Mouse (Mus musculus) heart, embryonic 13.5 days (tissue): ENCODE measurements around the gene B4galnt4. TPM values are rescaled to one million over a fixed set of nuclear protein-coding genes. Genes with fewer than 3 reads are reported as not detected.
"Not testable (repeated sequence)": the region's sequence is repeated elsewhere in the genome, so short reads cannot be mapped to it uniquely, and the experiment has no call there.

Source experiments
- ATAC-seq: fragments of 200-750 bp; cut with Nextera tagmentation; 2 replicates; pipeline ENCODE4 v1.8.0; 2017; ENCODE audit warnings: moderate TSS enrichment; ENCODE audit not compliant: insufficient number of reproducible peaks, low FRiP score, low TSS enrichment; ENCODE audit errors: extremely low read depth
- H3K27ac ChIP-seq: fragments of 300-500 bp; sonication (generic); replicated peaks from 2 replicates; pipeline ENCODE4 v1.5.1; 2015; ENCODE audit warnings: moderate library complexity, mild to moderate bottlenecking, inconsistent platforms
- H3K27me3 ChIP-seq: fragments of 300-500 bp; sonication (generic); replicated peaks from 2 replicates; pipeline ENCODE4 v1.6.1; 2015; ENCODE audit warnings: mild to moderate bottlenecking, inconsistent platforms
- H3K36me3 ChIP-seq: fragments of 300-500 bp; sonication (generic); 2 replicates; pipeline ENCODE4 v1.6.1; 2015; ENCODE audit warnings: mild to moderate bottlenecking, inconsistent platforms
- H3K4me1 ChIP-seq: fragments of 300-500 bp; sonication (generic); 2 replicates; pipeline ENCODE4 v1.6.1; 2015; ENCODE audit warnings: inconsistent platforms
- H3K4me2 ChIP-seq: fragments of 300-500 bp; sonication (generic); 2 replicates; pipeline ENCODE4 v1.6.1; 2015; ENCODE audit warnings: inconsistent platforms, mild to moderate bottlenecking, moderate library complexity
- H3K4me3 ChIP-seq: fragments of 300-500 bp; sonication (generic); 2 replicates; pipeline ENCODE4 v1.5.1; 2015; ENCODE audit warnings: moderate library complexity, mild to moderate bottlenecking, inconsistent platforms
- H3K9ac ChIP-seq: fragments of 300-500 bp; sonication (generic); 2 replicates; pipeline ENCODE4 v1.6.1; 2015; ENCODE audit warnings: inconsistent platforms, mild to moderate bottlenecking, moderate library complexity
- H3K9me3 ChIP-seq: fragments of 300-500 bp; sonication (generic); 2 replicates; pipeline ENCODE4 v1.6.1; 2016; ENCODE audit warnings: inconsistent platforms
- WGBS: fragments of 180-500 bp; shearing (Covaris S2); methylation state at CpG from one replicate; pipeline ENCODE4 v1.1.7; 2015; ENCODE audit warnings: mixed read lengths; 5-methylcytosine and 5-hydroxymethylcytosine counted together
- polyA plus RNA-seq: library from polyadenylated mRNA; unstranded; fragments of >200 nt; fragmentation: Nextera tagmentation; extraction: Ambion mirVana; gene quantifications from 2 replicates; pipeline ENCODE4 v1.2.1, GENCODE M21; 2015

Gene B4galnt4
- 1.6 and 2.7 TPM in 2 replicates for polyA plus RNA-seq

DNA sequence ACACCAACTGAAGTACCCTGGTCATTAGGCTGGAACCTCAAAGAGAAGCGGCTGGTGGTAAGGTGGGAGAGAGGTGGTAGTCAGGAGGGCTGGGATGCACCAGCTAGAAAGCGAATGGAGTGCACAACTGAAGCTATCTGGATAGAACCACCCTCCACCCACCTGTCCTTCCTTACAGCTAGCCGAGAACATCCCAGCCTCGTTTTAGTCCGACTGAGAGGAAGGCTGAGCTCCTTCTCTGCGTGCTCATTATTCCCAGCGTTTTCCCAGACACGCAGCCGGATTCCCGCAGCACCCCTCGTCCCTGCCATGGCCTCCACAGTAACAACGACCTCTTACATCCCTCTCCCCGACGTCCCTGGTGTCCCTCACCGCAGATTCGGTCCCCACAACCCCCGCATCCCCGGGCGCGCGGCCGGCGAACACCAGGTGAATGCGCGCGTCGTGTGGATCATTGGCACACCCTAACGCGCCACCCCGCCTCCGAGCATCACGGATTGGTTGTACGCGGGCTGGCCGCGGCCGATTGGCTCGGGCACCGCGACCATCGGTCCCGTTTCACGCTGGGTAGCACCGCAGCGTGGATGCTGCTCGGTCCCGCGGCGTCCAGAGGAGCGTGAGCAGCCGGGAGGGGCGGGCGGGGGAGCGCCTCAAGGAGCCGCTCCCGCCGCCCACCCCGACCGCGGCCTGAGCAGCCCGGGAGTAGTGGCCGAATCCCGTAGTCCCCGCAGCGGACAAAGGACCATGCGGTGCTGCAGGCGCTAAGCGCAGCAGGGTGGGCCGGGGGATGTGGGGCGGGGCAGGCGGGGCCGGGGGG lies at the start of gene B4galnt4:
Gene B4galnt4, plus strand, starts transcription at position 679 of the 817 bp plus-strand sequence.
- no peaks in the 10 kb centered on the region for H3K36me3 ChIP-seq
- no peak within 1 kb of the TSS for H3K27ac ChIP-seq
- peak within 1 kb of the TSS; percentile 92 for H3K4me2 ChIP-seq
- H3K9me3 ChIP-seq = peaks cover 3% of the 10 kb centered on the region; the same call in 1 of the 2 replicates
- peak; percentile 67; the same call in 1 of the 2 replicates for ATAC-seq
- peak within 1 kb of the TSS; percentile 60 for H3K4me3 ChIP-seq
- peak within 1 kb of the TSS; percentile 79 for H3K9ac ChIP-seq
- under 1% methylated on average over 71 of the region's 72 CpGs for WGBS
- peaks cover 94% of the 10 kb centered on the region for H3K27me3 ChIP-seq
- H3K4me1 ChIP-seq = peaks cover 13% of the 10 kb centered on the region

GRCm38 (mm10) chr7:141011238-141011770 lies 49.6 kb upstream of the B4galnt4 start:
- H3K4me3 ChIP-seq = no peak overlapping the region
- H3K9ac ChIP-seq = no peak overlapping the region; the same call in 1 of the 2 replicates
- WGBS = 75% methylated on average over 7 of the region's 7 CpGs
- H3K4me2 ChIP-seq = no peak overlapping the region
- no peaks in the 10 kb centered on the region for H3K9me3 ChIP-seq
- H3K27me3 ChIP-seq = peaks cover 12% of the 10 kb centered on the region; the same call in 1 of the 2 replicates
- H3K27ac ChIP-seq = peak overlapping the region; percentile 51
- no peaks in the 10 kb centered on the region for H3K36me3 ChIP-seq
- no peak for ATAC-seq
- H3K4me1 ChIP-seq = peaks cover 23% of the 10 kb centered on the region

GRCm38 (mm10) chr7:141016707-141017697 lies 43.9 kb upstream of the B4galnt4 start:
- no peak overlapping the region for H3K27ac ChIP-seq
- no peaks in the 10 kb centered on the region for H3K27me3 ChIP-seq
- H3K9me3 ChIP-seq = no peaks in the 10 kb centered on the region
- no peak overlapping the region for H3K4me2 ChIP-seq
- H3K4me1 ChIP-seq = no peaks in the 10 kb centered on the region
- no peak for ATAC-seq
- no peak overlapping the region for H3K9ac ChIP-seq
- H3K36me3 ChIP-seq = no peaks in the 10 kb centered on the region
- no peak overlapping the region for H3K4me3 ChIP-seq
- WGBS = 74% methylated on average over 10 of the region's 10 CpGs

- H3K9ac ChIP-seq, H3K4me3 ChIP-seq, H3K27me3 ChIP-seq, H3K4me1 ChIP-seq, H3K4me2 ChIP-seq, H3K9me3 ChIP-seq, ATAC-seq, H3K36me3 ChIP-seq, H3K27ac ChIP-seq: not testable (repeated sequence)
- WGBS = 88% methylated on average over 1 of the region's 1 CpGs
These were observed 43.1 kb upstream of the B4galnt4 start, which contains the start of gene Ifitm6 for GRCm38 (mm10) chr7:141017824-141018223. Gene Ifitm6, minus strand, starts transcription at chr7:141017924.

DNA sequence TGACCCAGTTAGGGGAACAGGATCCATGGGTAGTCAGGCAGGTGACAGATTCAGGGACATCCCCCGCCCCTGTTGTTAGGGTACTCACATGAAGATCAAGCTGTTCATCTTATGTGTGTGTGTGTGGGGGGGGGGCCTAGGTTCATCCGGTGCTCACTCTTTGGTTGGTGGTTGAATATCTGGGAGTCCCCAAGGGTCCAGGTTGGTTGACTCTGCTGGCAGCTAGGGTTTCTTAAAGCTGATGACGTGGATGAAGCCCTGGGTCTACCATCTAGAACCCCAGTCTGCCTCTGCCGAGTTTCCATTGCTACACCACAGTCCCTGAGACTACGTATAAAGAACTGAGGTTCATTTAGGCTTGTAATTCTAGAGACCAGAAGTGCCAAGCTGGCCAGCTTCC lies 41.9 kb upstream of the B4galnt4 start:
- H3K9ac ChIP-seq = no peak overlapping the region
- H3K27ac ChIP-seq = no peak overlapping the region
- H3K36me3 ChIP-seq = no peaks in the 10 kb centered on the region
- H3K9me3 ChIP-seq = no peaks in the 10 kb centered on the region
- 79% methylated on average over 5 of the region's 5 CpGs for WGBS
- ATAC-seq = no peak
- no peak overlapping the region for H3K4me3 ChIP-seq
- H3K4me1 ChIP-seq = no peaks in the 10 kb centered on the region
- no peaks in the 10 kb centered on the region for H3K27me3 ChIP-seq
- no peak overlapping the region for H3K4me2 ChIP-seq

GRCm38 (mm10) chr7:141021489-141022449 lies 39.1 kb upstream of the B4galnt4 start:
- H3K27me3 ChIP-seq = no peaks in the 10 kb centered on the region
- H3K4me2 ChIP-seq = no peak overlapping the region
- H3K4me3 ChIP-seq = no peak overlapping the region
- H3K9ac ChIP-seq = no peak overlapping the region
- H3K36me3 ChIP-seq = no peaks in the 10 kb centered on the region
- ATAC-seq = no peak
- no peak overlapping the region for H3K27ac ChIP-seq
- H3K4me1 ChIP-seq = no peaks in the 10 kb centered on the region
- 67% methylated on average over 14 of the region's 14 CpGs for WGBS
- no peaks in the 10 kb centered on the region for H3K9me3 ChIP-seq

DNA sequence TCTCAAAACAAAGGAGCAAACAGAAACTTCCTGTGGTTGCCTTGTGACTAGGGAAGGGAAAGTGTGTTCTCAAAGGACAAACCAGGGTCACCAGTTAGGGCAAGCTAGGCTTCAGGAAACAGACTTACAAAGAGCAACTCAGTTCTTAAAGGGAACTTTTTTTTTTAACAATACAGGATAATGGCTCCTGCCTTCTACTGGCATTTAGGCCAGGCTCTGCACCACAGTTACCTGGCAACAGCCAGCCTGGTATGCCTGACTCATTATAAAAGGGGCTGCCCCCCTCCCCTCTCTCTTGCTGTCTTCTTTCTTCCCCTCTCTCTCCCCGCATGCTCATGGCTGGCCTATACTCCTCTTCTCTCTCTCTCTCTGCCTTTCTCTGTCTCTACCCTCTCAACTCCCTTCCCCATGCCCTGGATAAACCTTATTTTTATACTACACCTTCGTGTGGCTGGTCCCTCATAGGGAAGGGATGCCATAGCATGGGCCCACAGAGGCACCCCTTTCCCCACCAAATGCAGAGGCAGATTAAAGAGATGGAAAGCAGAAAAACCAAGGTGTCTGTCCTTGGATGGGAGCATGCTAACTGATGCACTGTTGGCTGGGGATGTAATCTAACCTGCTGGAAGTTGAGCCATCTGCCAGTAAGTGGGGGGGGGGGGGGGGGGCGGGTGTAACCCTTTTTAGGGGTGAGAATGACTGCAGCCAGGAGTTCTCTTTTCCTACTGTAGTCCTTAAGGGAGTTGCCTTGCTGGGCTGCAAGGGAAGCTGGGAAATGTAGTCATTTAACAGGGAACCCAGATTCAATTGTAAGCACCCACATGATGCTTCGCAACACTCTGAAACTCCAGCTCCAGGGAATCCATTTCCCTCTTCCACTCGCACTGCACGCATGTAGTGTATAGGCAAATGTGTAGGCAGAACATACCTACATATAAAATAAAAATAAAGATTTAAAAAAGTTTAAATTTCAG lies 35.8 kb upstream of the B4galnt4 start:
- Histone ChIP-seq H3K4me1 (no peaks in the 10 kb centered on the region), H3K36me3 (no peaks in the 10 kb centered on the region), H3K27ac (no peak overlapping the region), H3K27me3 (no peaks in the 10 kb centered on the region), H3K4me2 (no peak overlapping the region), H3K9ac (no peak overlapping the region), H3K4me3 (no peak overlapping the region), H3K9me3 (no peaks in the 10 kb centered on the region)
- 59% methylated on average over 5 of the region's 6 CpGs for WGBS
- ATAC-seq = no peak

- Histone ChIP-seq H3K27me3 (no peaks in the 10 kb centered on the region), H3K9me3 (no peaks in the 10 kb centered on the region), H3K4me2 (no peak overlapping the region), H3K27ac (peak overlapping the region; percentile 34), H3K9ac (no peak overlapping the region), H3K4me1 (no peaks in the 10 kb centered on the region), H3K36me3 (no peaks in the 10 kb centered on the region), H3K4me3 (no peak overlapping the region)
- no peak for ATAC-seq
- 51% methylated on average over 6 of the region's 6 CpGs for WGBS
These were observed 34.7 kb upstream of the B4galnt4 start for GRCm38 (mm10) chr7:141026097-141026739.

GRCm38 (mm10) chr7:141026740-141027098 lies 34.2 kb upstream of the B4galnt4 start:
- H3K9me3 ChIP-seq = no peaks in the 10 kb centered on the region
- no peaks in the 10 kb centered on the region for H3K4me1 ChIP-seq
- no peaks in the 10 kb centered on the region for H3K36me3 ChIP-seq
- 65% methylated on average over 5 of the region's 5 CpGs for WGBS
- H3K4me3 ChIP-seq = no peak overlapping the region
- H3K27ac ChIP-seq = peak overlapping the region; percentile 34
- ATAC-seq = no peak
- no peak overlapping the region for H3K9ac ChIP-seq
- H3K27me3 ChIP-seq = no peaks in the 10 kb centered on the region
- H3K4me2 ChIP-seq = no peak overlapping the region
